Mouse (Mus musculus) T-cell, adult 2 months (primary cell): ENCODE data around the gene Atg101.
A peak's percentile ranks its signal among the peaks of the same experiment; 100 is the strongest.
"Not testable (repeated sequence)": the region's sequence is repeated elsewhere in the genome, so short reads cannot be mapped to it uniquely, and the experiment has no call there.

Experiments
- DNase-seq: peaks from one replicate; pipeline ENCODE4 v3.0.0; 2022; ENCODE audit warnings: low spot score

The Atg101 gene

GRCm38 (mm10) chr15:101315378-101315777 is 31.3 kb downstream of the Atg101 start:
- no peak for DNase-seq

- DNase-seq: peak; percentile 87
Observed at GRCm38 (mm10) chr15:101315832-101316231, 31.8 kb downstream of the Atg101 start.

GRCm38 (mm10) chr15:101316279-101316912 is 32.3 kb downstream of the Atg101 start:
- no peak for DNase-seq

- DNase-seq: no peak
Observed at GRCm38 (mm10) chr15:101316913-101317813, 33.1 kb downstream of the Atg101 start.

GRCm38 (mm10) chr15:101317814-101318500 is 33.9 kb downstream of the Atg101 start:
- DNase-seq: no peak

GRCm38 (mm10) chr15:101318889-101319765 is 35.1 kb downstream of the Atg101 start:
- no peak for DNase-seq

- DNase-seq: no peak
Observed at GRCm38 (mm10) chr15:101320010-101320617, 36.0 kb downstream of the Atg101 start.

GRCm38 (mm10) chr15:101320618-101321041 is 36.6 kb downstream of the Atg101 start:
- no peak for DNase-seq

GRCm38 (mm10) chr15:101321126-101321525 is 37.1 kb downstream of the Atg101 start:
- DNase-seq: no peak

GRCm38 (mm10) chr15:101322106-101322505 is 38.0 kb downstream of the Atg101 start:
- DNase-seq: no peak

- no peak for DNase-seq
Observed at GRCm38 (mm10) chr15:101322640-101323039, 38.6 kb downstream of the Atg101 start.

- DNase-seq: peak; percentile 19
Observed at GRCm38 (mm10) chr15:101323511-101323910, 39.4 kb downstream of the Atg101 start.

- DNase-seq: not testable (repeated sequence)
Observed at GRCm38 (mm10) chr15:101324409-101324808, 40.3 kb downstream of the Atg101 start.

- no peak for DNase-seq
Observed at GRCm38 (mm10) chr15:101325991-101326534, 42.0 kb downstream of the Atg101 start.

- peak; percentile 38 for DNase-seq
Observed at GRCm38 (mm10) chr15:101327282-101327681, 43.2 kb downstream of the Atg101 start.

- no peak for DNase-seq
Observed at GRCm38 (mm10) chr15:101328876-101329563, 44.9 kb downstream of the Atg101 start.

GRCm38 (mm10) chr15:101329564-101329892 is 45.5 kb downstream of the Atg101 start:
- no peak for DNase-seq

GRCm38 (mm10) chr15:101331090-101331489 is 47.0 kb downstream of the Atg101 start:
- DNase-seq: no peak

GRCm38 (mm10) chr15:101332370-101332769 is 48.3 kb downstream of the Atg101 start:
- DNase-seq: no peak

GRCm38 (mm10) chr15:101333165-101333564 is 49.1 kb downstream of the Atg101 start:
- DNase-seq: no peak
